Mouse (Mus musculus): ENCODE measurements around the gene Dhdds. TPM values are rescaled to one million over a fixed set of nuclear protein-coding genes. Genes with fewer than 3 reads are reported as not detected.

Gene Dhdds
- total and polyA plus RNA-seq, 3 experiments: 21.6 to 28.8 (median 28.3) TPM

DNA sequence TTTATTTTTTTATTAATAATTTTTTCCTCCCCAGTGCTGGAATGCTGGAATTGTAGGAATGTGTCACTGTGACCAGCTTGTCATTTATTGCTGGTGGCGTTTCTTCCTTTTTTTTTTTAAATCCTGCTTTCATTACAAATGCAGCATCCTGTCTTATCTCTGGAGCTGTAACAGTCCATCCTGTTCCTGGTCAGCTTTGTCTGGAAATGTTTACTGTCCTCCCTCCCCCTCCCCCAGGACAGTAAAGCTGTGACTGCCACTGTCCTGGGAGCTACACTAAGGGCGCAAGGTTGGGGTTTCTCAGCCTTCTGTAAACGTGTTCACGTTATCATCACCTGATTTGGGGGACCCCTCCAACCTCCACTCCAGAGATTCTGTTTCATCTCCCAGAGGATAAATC is 75.5 kb downstream of the Dhdds start:
- 48% methylated on average over 4 of the region's 4 CpGs for WGBS
- no peaks in the 10 kb centered on the region for H3K36me3 ChIP-seq (ENCODE audit: control insufficient read depth, insufficient read depth, low read length)
- H3K27ac ChIP-seq: no peak overlapping the region
- peaks cover 4% of the 10 kb centered on the region for H3K4me1 ChIP-seq (ENCODE audit: control insufficient read depth, insufficient read depth, low read length)
- TF ChIP-seq POLR2A (IDR thresholded peaks at IDR 0.05; ENCODE audit: insufficient read depth, low read depth, low read length): no peak
- no peak for TF ChIP-seq EP300 (IDR thresholded peaks at IDR 0.05; ENCODE audit: insufficient read depth, low read depth, low read length)
- no peak for TF ChIP-seq CTCF (IDR thresholded peaks at IDR 0.05)
- intact Hi-C loops (cut with DNase I): no loop called here
- H3K9ac ChIP-seq (ENCODE audit: low read depth, low read length): no peak overlapping the region
- no peak overlapping the region for H3K4me3 ChIP-seq
- no peak for DNase-seq
- H3K79me2 ChIP-seq (replicated peaks; ENCODE audit: control insufficient read depth, insufficient read depth, low read length): no peaks in the 10 kb centered on the region
- no peaks in the 10 kb centered on the region for H3K27me3 ChIP-seq (ENCODE audit: control insufficient read depth, insufficient read depth, low read length)

DNA sequence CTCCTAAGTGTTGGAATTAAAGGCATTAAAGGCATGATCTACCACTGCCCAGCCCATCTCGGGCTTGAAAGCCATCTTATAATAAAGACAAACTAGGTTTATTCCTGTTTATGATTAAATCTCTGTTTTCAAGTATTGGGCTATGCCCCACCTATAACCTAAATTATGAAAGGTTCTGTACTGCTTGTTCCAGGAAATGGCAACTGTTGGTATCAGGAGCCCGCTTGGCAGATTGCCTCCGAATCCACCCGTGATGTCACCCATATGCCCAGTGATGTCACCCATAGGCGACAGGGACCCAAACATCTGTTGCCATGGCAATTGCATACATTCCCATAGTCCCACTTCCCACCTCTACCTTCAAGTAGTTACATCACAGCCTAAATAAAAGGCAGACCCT is 77.0 kb downstream of the Dhdds start:
- 88% methylated on average over 5 of the region's 5 CpGs for WGBS

More for the DNA sequence above, 77.0 kb downstream of the Dhdds start:
- Histone ChIP-seq H3K27ac (no peak overlapping the region), H3K9ac (ENCODE audit: low read depth, low read length) (no peak overlapping the region), H3K27me3 (ENCODE audit: control insufficient read depth, insufficient read depth, low read length) (no peaks in the 10 kb centered on the region), H3K4me3 (no peak overlapping the region), H3K36me3 (ENCODE audit: control insufficient read depth, insufficient read depth, low read length) (no peaks in the 10 kb centered on the region), H3K4me1 (ENCODE audit: control insufficient read depth, insufficient read depth, low read length) (peaks cover 4% of the 10 kb centered on the region), H3K79me2 (replicated peaks; ENCODE audit: control insufficient read depth, insufficient read depth, low read length) (no peaks in the 10 kb centered on the region)
- no peak for TF ChIP-seq POLR2A (IDR thresholded peaks at IDR 0.05; ENCODE audit: insufficient read depth, low read depth, low read length)
- TF ChIP-seq EP300 (IDR thresholded peaks at IDR 0.05; ENCODE audit: insufficient read depth, low read depth, low read length): no peak
- no peak for TF ChIP-seq CTCF (IDR thresholded peaks at IDR 0.05)
- DNase-seq: no peak
- intact Hi-C loops (cut with DNase I): no loop called here

Other genes starting within 250 kb of the Dhdds start
- 10 to 100 TPM; 34.2 to 38.0 TPM for gene Arid1a, start 244.1 kb downstream of the Dhdds start, total RNA-seq (2021)
- gene Arid1a, start 244.1 kb downstream of the Dhdds start, polyA plus RNA-seq (2012; rRNA removed): 27.8 and 28.1 TPM in 2 replicates
- gene Rps6ka1, start 113.1 kb downstream of the Dhdds start, total RNA-seq (2021): 1 to 10 TPM; 4.4 to 4.8 TPM
- 5.9 and 7.1 TPM in 2 replicates for gene Rps6ka1, start 113.1 kb downstream of the Dhdds start, polyA plus RNA-seq (2012; rRNA removed)
- gene Hmgn2, start 32.3 kb downstream of the Dhdds start, total RNA-seq (2021): 100 to 1,000 TPM in 1 of 2 experiments, 10 to 100 TPM in 1; 92.3 to 109 TPM
- 23.1 and 59.6 TPM in 2 replicates for gene Hmgn2, start 32.3 kb downstream of the Dhdds start, polyA plus RNA-seq (2012; rRNA removed)
- not detected for gene Lin28a, start 17.9 kb upstream of the Dhdds start, total RNA-seq (2021)
- gene Lin28a, start 17.9 kb upstream of the Dhdds start, polyA plus RNA-seq (2012; rRNA removed): not detected in 2 replicates
- gene Zfp683, start 52.9 kb upstream of the Dhdds start, total RNA-seq (2021): not detected
- not detected in 2 replicates for gene Zfp683, start 52.9 kb upstream of the Dhdds start, polyA plus RNA-seq (2012; rRNA removed)
- not detected for gene Crybg2, start 59.9 kb upstream of the Dhdds start, total RNA-seq (2021)
- 0.49 TPM in 1 of 2 replicates, not detected in the other for gene Crybg2, start 59.9 kb upstream of the Dhdds start, polyA plus RNA-seq (2012; rRNA removed)
- gene Cd52, start 94.2 kb upstream of the Dhdds start, total RNA-seq (2021): 1 to 10 TPM; 4.1 to 5.8 TPM
- 9.0 and 19.2 TPM in 2 replicates for gene Cd52, start 94.2 kb upstream of the Dhdds start, polyA plus RNA-seq (2012; rRNA removed)
- 1 to 10 TPM; 1.6 to 2.1 TPM for gene Ubxn11, start 101.7 kb upstream of the Dhdds start, total RNA-seq (2021)
- 3.3 and 6.9 TPM in 2 replicates for gene Ubxn11, start 101.7 kb upstream of the Dhdds start, polyA plus RNA-seq (2012; rRNA removed)
- 10 to 100 TPM; 34.3 to 45.7 TPM for gene Sh3bgrl3, start 127.9 kb upstream of the Dhdds start, total RNA-seq (2021)
- gene Sh3bgrl3, start 127.9 kb upstream of the Dhdds start, polyA plus RNA-seq (2012; rRNA removed): 98.9 and 139 TPM in 2 replicates
- 10 to 100 TPM; 54.4 to 63.2 TPM for gene Cep85, start 186.2 kb upstream of the Dhdds start, total RNA-seq (2021)
- 52.2 and 73.7 TPM in 2 replicates for gene Cep85, start 186.2 kb upstream of the Dhdds start, polyA plus RNA-seq (2012; rRNA removed)
- gene Gm7534, start 202.1 kb upstream of the Dhdds start, total RNA-seq (2021): not detected
- gene Gm7534, start 202.1 kb upstream of the Dhdds start, polyA plus RNA-seq (2012; rRNA removed): not detected in 2 replicates
- not detected for gene Catsper4, start 226.5 kb upstream of the Dhdds start, total RNA-seq (2021)
- not detected in 2 replicates for gene Catsper4, start 226.5 kb upstream of the Dhdds start, polyA plus RNA-seq (2012; rRNA removed)
- 1 to 10 TPM; 4.1 to 6.7 TPM for gene Cnksr1, start 237.5 kb upstream of the Dhdds start, total RNA-seq (2021)
- gene Cnksr1, start 237.5 kb upstream of the Dhdds start, polyA plus RNA-seq (2012; rRNA removed): 3.3 and 4.4 TPM in 2 replicates
- gene E130218I03Rik, start 242.7 kb upstream of the Dhdds start, total RNA-seq (2021): not detected
- not detected in 2 replicates for gene E130218I03Rik, start 242.7 kb upstream of the Dhdds start, polyA plus RNA-seq (2012; rRNA removed)
- gene Zfp593, start 244.7 kb upstream of the Dhdds start, total RNA-seq (2021): 1 to 10 TPM; 3.3 to 4.3 TPM
- gene Zfp593, start 244.7 kb upstream of the Dhdds start, polyA plus RNA-seq (2012; rRNA removed): 2.8 and 2.9 TPM in 2 replicates
- gene Gm30191, start 246.0 kb upstream of the Dhdds start, total RNA-seq (2021): not detected
- gene Gm30191, start 246.0 kb upstream of the Dhdds start, polyA plus RNA-seq (2012; rRNA removed): not detected in 2 replicates